Mouse (Mus musculus) neural tube, embryonic 15.5 days (tissue): ENCODE data around the gene Shbg. TPM values are rescaled to one million over a fixed set of nuclear protein-coding genes. Genes with fewer than 3 reads are reported as not detected.

Experiments used
- ATAC-seq: fragments of 200-750 bp; cut with Nextera tagmentation; 2 replicates; pipeline ENCODE4 v1.8.0; 2017; ENCODE audit warnings: mild to moderate bottlenecking, moderate TSS enrichment, moderate library complexity; ENCODE audit not compliant: low FRiP score
- H3K27ac ChIP-seq: fragments of 300-500 bp; sonication (generic); replicated peaks from 2 replicates; pipeline ENCODE4 v1.5.1; 2015; ENCODE audit warnings: mild to moderate bottlenecking, inconsistent platforms
- H3K27me3 ChIP-seq: fragments of 300-500 bp; sonication (generic); replicated peaks from 2 replicates; pipeline ENCODE4 v1.6.1; 2015; ENCODE audit warnings: inconsistent platforms
- H3K36me3 ChIP-seq: fragments of 300-500 bp; sonication (generic); 2 replicates; pipeline ENCODE4 v1.6.1; 2015; ENCODE audit warnings: inconsistent platforms
- H3K4me1 ChIP-seq: fragments of 300-500 bp; sonication (generic); 2 replicates; pipeline ENCODE4 v1.6.1; 2015; ENCODE audit warnings: inconsistent platforms
- H3K4me2 ChIP-seq: fragments of 300-500 bp; sonication (generic); 2 replicates; pipeline ENCODE4 v1.6.1; 2015; ENCODE audit warnings: inconsistent platforms, mild to moderate bottlenecking, moderate library complexity
- H3K4me3 ChIP-seq: fragments of 300-500 bp; sonication (generic); replicated peaks from 2 replicates; pipeline ENCODE4 v1.5.1; 2015; ENCODE audit warnings: mild to moderate bottlenecking, inconsistent platforms
- H3K9ac ChIP-seq: fragments of 300-500 bp; sonication (generic); replicated peaks from 2 replicates; pipeline ENCODE4 v1.6.1; 2015; ENCODE audit warnings: mild to moderate bottlenecking, inconsistent platforms
- H3K9me3 ChIP-seq: fragments of 300-500 bp; sonication (generic); replicated peaks from 2 replicates; pipeline ENCODE4 v1.6.1; 2016; ENCODE audit warnings: inconsistent platforms
- WGBS: fragments of 180-500 bp; shearing (Covaris S2); methylation state at CpG from one replicate; pipeline ENCODE4 v1.1.7; 2015; ENCODE audit warnings: mixed read lengths; 5-methylcytosine and 5-hydroxymethylcytosine counted together
- microRNA counts: library from miRNA; unstranded; fragments of <30 nt; microRNA quantifications from one replicate; lab custom pipeline; 2016
- microRNA-seq: library from miRNA; unstranded; fragments of <30 nt; microRNA quantifications from one replicate; pipeline ENCODE4, GENCODE M21; 2017
- polyA plus RNA-seq: library from polyadenylated mRNA; unstranded; fragments of >200 nt; fragmentation: Nextera tagmentation; extraction: Ambion mirVana; gene quantifications from 2 replicates; pipeline ENCODE4 v1.2.1, GENCODE M21; 2015

The Shbg gene
- polyA plus RNA-seq, 1 experiment from 2014 or later, result not detected

GRCm38 (mm10) chr11:69580572-69581146, 37.0 kb downstream of the Shbg start:
- no peaks in the 10 kb centered on the region for H3K27me3 ChIP-seq
- H3K9me3 ChIP-seq, result no peaks in the 10 kb centered on the region
- H3K27ac ChIP-seq, result peak overlapping the region; percentile 96
- ATAC-seq, result peak; percentile 9; the same call in 1 of the 2 replicates
- H3K4me3 ChIP-seq, result peak overlapping the region; percentile 83
- H3K4me2 ChIP-seq, result peak overlapping the region; percentile 90
- H3K9ac ChIP-seq, result peak overlapping the region; percentile 75
- WGBS, result under 1% methylated on average over 25 of the region's 25 CpGs
- H3K4me1 ChIP-seq, result peaks cover 47% of the 10 kb centered on the region
- no peaks in the 10 kb centered on the region for H3K36me3 ChIP-seq

DNA sequence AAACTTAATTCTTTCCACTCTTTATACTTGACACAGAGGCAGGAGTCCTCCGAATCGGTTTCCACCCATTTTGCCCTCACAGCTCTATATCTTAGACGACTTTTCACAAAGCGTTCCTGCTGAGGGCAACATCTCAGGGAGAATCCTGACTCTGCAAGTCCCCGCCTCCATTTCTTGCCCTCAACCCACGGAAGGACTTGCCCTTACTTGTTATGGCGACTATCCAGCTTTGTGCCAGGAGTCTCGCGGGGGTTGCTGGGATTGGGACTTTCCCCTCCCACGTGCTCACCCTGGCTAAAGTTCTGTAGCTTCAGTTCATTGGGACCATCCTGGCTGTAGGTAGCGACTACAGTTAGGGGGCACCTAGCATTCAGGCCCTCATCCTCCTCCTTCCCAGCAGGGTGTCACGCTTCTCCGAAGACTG, 37.6 kb downstream of the Shbg start, which contains the start of the genes Wrap53 and Trp53:
Gene Wrap53, minus strand, starts transcription at position 165 of the 424 bp plus-strand sequence.
Gene Trp53, plus strand, starts transcription at position 269 of the 424 bp plus-strand sequence.
- Histone ChIP-seq H3K36me3 (no peaks in the 10 kb centered on the region), H3K4me2 (peak within 1 kb of the TSS; percentile 90), H3K9me3 (no peaks in the 10 kb centered on the region), H3K4me1 (peaks cover 53% of the 10 kb centered on the region), H3K9ac (peak within 1 kb of the TSS; percentile 77), H3K27me3 (no peaks in the 10 kb centered on the region), H3K27ac (peak within 1 kb of the TSS; percentile 96), H3K4me3 (peak within 1 kb of the TSS; percentile 83)
- ATAC-seq, result peak; percentile 72
- 0% methylated on average over 13 of the region's 13 CpGs for WGBS

GRCm38 (mm10) chr11:69579128-69580017, 38.3 kb downstream of the Shbg start:
- peaks cover 58% of the 10 kb centered on the region for H3K4me1 ChIP-seq
- peak overlapping the region; percentile 77 for H3K9ac ChIP-seq
- WGBS, result 2% methylated on average over 39 of the region's 39 CpGs
- no peaks in the 10 kb centered on the region for H3K9me3 ChIP-seq
- ATAC-seq, result peak; percentile 91
- peak overlapping the region; percentile 83 for H3K4me3 ChIP-seq
- H3K27me3 ChIP-seq, result no peaks in the 10 kb centered on the region
- peaks cover 3% of the 10 kb centered on the region; the same call in 1 of the 2 replicates for H3K36me3 ChIP-seq
- peak overlapping the region; percentile 96 for H3K27ac ChIP-seq
- H3K4me2 ChIP-seq, result peak overlapping the region; percentile 90

GRCm38 (mm10) chr11:69578301-69578700, 39.4 kb downstream of the Shbg start:
- WGBS, result 18% methylated on average over 15 of the region's 15 CpGs
- H3K4me3 ChIP-seq, result peak overlapping the region; percentile 83
- H3K4me2 ChIP-seq, result peak overlapping the region; percentile 90
- H3K4me1 ChIP-seq, result peaks cover 58% of the 10 kb centered on the region
- peaks cover 3% of the 10 kb centered on the region; the same call in 1 of the 2 replicates for H3K36me3 ChIP-seq
- H3K27me3 ChIP-seq, result no peaks in the 10 kb centered on the region
- H3K27ac ChIP-seq, result no peak overlapping the region; the same call in 1 of the 2 replicates
- H3K9ac ChIP-seq, result peak overlapping the region; percentile 77
- ATAC-seq, result no peak
- no peaks in the 10 kb centered on the region for H3K9me3 ChIP-seq

GRCm38 (mm10) chr11:69576307-69576706, 41.4 kb downstream of the Shbg start:
- H3K4me1 ChIP-seq, result peaks cover 43% of the 10 kb centered on the region
- H3K9ac ChIP-seq, result no peak overlapping the region
- H3K4me2 ChIP-seq, result no peak overlapping the region
- H3K27ac ChIP-seq, result no peak overlapping the region
- peaks cover 12% of the 10 kb centered on the region for H3K36me3 ChIP-seq
- no peak overlapping the region for H3K4me3 ChIP-seq
- no peaks in the 10 kb centered on the region for H3K9me3 ChIP-seq
- 79% methylated on average over 5 of the region's 5 CpGs for WGBS
- no peak for ATAC-seq
- no peaks in the 10 kb centered on the region for H3K27me3 ChIP-seq

DNA sequence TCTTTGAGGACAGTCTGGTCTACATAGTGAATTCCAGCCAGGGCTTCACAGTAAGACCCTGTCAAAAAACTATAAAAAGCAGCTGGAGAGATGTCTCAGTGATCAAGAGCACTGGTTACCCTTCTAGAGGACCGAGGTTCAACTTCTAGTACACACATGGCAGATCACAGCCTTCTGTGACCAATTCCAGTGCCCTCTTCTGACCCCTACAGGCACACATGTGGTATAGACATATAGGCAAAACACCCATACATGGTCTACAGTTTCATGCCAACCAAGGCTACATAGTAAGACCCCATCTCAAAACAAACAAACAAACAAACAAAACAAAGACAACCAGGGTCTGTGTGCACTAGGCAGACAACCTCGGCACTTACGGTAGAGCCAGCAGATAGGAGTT, 42.5 kb downstream of the Shbg start:
- no peak overlapping the region for H3K9ac ChIP-seq
- WGBS, result 72% methylated on average over 3 of the region's 3 CpGs

GRCm38 (mm10) chr11:69565131-69565530, 52.6 kb downstream of the Shbg start:
- peaks cover 24% of the 10 kb centered on the region for H3K36me3 ChIP-seq
- no peak overlapping the region for H3K4me2 ChIP-seq
- WGBS, result 88% methylated on average over 8 of the region's 8 CpGs
- H3K9ac ChIP-seq, result no peak overlapping the region
- H3K4me1 ChIP-seq, result peaks cover 19% of the 10 kb centered on the region
- H3K27ac ChIP-seq, result no peak overlapping the region
- no peak for ATAC-seq
- H3K4me3 ChIP-seq, result no peak overlapping the region
- no peaks in the 10 kb centered on the region for H3K27me3 ChIP-seq
- no peaks in the 10 kb centered on the region for H3K9me3 ChIP-seq

More for the DNA sequence above, 42.5 kb downstream of the Shbg start:
- Histone ChIP-seq H3K36me3 (peaks cover 23% of the 10 kb centered on the region), H3K9me3 (no peaks in the 10 kb centered on the region), H3K27ac (no peak overlapping the region), H3K4me2 (no peak overlapping the region), H3K4me1 (peaks cover 43% of the 10 kb centered on the region), H3K27me3 (no peaks in the 10 kb centered on the region), H3K4me3 (no peak overlapping the region)
- no peak for ATAC-seq

MicroRNAs encoded within 50 kb of the gene (microRNA counts, 519-probe panel; counts per million panel counts)
- microRNA mmu-miR-1934 (lab: Ali Mortazavi, UCI) (not detected), microRNA mmu-miR-467f (lab: Ali Mortazavi, UCI) (2,296 counts per million, percentile 51 among the panel's probes with 10 or more counts)

Small RNA genes within 50 kb of the gene (microRNA-seq; reads per million reads assigned to microRNA genes)
- 1.6 reads per million for gene Mir1934
- not detected for gene Mir467f

Other genes with a start within 250 kb of the Shbg start
- 70.6 and 76.1 TPM in 2 replicates for gene Chd3, start 248.5 kb downstream of the Shbg start, polyA plus RNA-seq
- gene Naa38, start 222.4 kb downstream of the Shbg start, polyA plus RNA-seq, result 130 and 132 TPM in 2 replicates
- gene Cyb5d1, start 222.3 kb downstream of the Shbg start, polyA plus RNA-seq, result 29.7 and 31.5 TPM in 2 replicates
- 6.2 and 9.1 TPM in 2 replicates for gene Tmem88, start 219.7 kb downstream of the Shbg start, polyA plus RNA-seq
- gene Kdm6b, start 204.2 kb downstream of the Shbg start, polyA plus RNA-seq, result 29.4 and 32.6 TPM in 2 replicates
- 3.1 and 3.5 TPM in 2 replicates for gene Dnah2, start 68.8 kb downstream of the Shbg start, polyA plus RNA-seq
- gene Efnb3, start 57.7 kb downstream of the Shbg start, polyA plus RNA-seq, result 113 and 126 TPM in 2 replicates
- gene Wrap53, start 37.6 kb downstream of the Shbg start, polyA plus RNA-seq, result 18.1 and 18.8 TPM in 2 replicates
- 51.8 and 85.1 TPM in 2 replicates for gene Trp53, start 37.5 kb downstream of the Shbg start, polyA plus RNA-seq
- 76.7 and 77.0 TPM in 2 replicates for gene Atp1b2, start 12.0 kb downstream of the Shbg start, polyA plus RNA-seq
- 22.0 and 24.7 TPM in 2 replicates for gene Sat2, start 4.1 kb upstream of the Shbg start, polyA plus RNA-seq
- gene Fxr2, start 15.1 kb upstream of the Shbg start, polyA plus RNA-seq, result 32.5 and 38.7 TPM in 2 replicates
- gene Sox15, start 37.4 kb upstream of the Shbg start, polyA plus RNA-seq, result not detected in 2 replicates
- gene Mpdu1, start 44.7 kb upstream of the Shbg start, polyA plus RNA-seq, result 95.1 and 101 TPM in 2 replicates
- 9.0 and 13.0 TPM in 2 replicates for gene Cd68, start 48.2 kb upstream of the Shbg start, polyA plus RNA-seq
- 437 and 477 TPM in 2 replicates for gene Eif4a1, start 54.5 kb upstream of the Shbg start, polyA plus RNA-seq
- 90.8 and 109 TPM in 2 replicates for gene Senp3, start 64.2 kb upstream of the Shbg start, polyA plus RNA-seq
- gene Tnfsf13, start 67.9 kb upstream of the Shbg start, polyA plus RNA-seq, result 0.19 and 0.43 TPM in 2 replicates
- 4.1 and 5.3 TPM in 2 replicates for gene Tnfsf12, start 77.9 kb upstream of the Shbg start, polyA plus RNA-seq
- 1.8 and 2.3 TPM in 2 replicates for gene Tnfsfm13, start 78.2 kb upstream of the Shbg start, polyA plus RNA-seq
- 13.2 and 18.7 TPM in 2 replicates for gene Polr2a, start 140.7 kb upstream of the Shbg start, polyA plus RNA-seq
- 0.19 TPM in 1 of 2 replicates, not detected in the other for gene Slc35g3, start 144.1 kb upstream of the Shbg start, polyA plus RNA-seq
- 4.7 and 5.3 TPM in 2 replicates for gene Zbtb4, start 148.0 kb upstream of the Shbg start, polyA plus RNA-seq
- 2.1 and 3.0 TPM in 2 replicates for gene Chrnb1, start 178.0 kb upstream of the Shbg start, polyA plus RNA-seq
- gene Fgf11, start 184.0 kb upstream of the Shbg start, polyA plus RNA-seq, result 8.5 and 8.7 TPM in 2 replicates
- gene Tmem102, start 187.7 kb upstream of the Shbg start, polyA plus RNA-seq, result 1.1 and 4.2 TPM in 2 replicates
- not detected in 2 replicates for gene Gm39566, start 197.4 kb upstream of the Shbg start, polyA plus RNA-seq
- not detected in 2 replicates for gene Spem2, start 200.6 kb upstream of the Shbg start, polyA plus RNA-seq
- 0.29 and 0.34 TPM in 2 replicates for gene Spem1, start 204.3 kb upstream of the Shbg start, polyA plus RNA-seq
- 19.4 and 21.4 TPM in 2 replicates for gene Nlgn2, start 219.9 kb upstream of the Shbg start, polyA plus RNA-seq
- gene Tmem256, start 220.6 kb upstream of the Shbg start, polyA plus RNA-seq, result 368 and 430 TPM in 2 replicates
- gene Plscr3, start 228.5 kb upstream of the Shbg start, polyA plus RNA-seq, result 44.3 and 53.1 TPM in 2 replicates
- gene Tnk1, start 240.8 kb upstream of the Shbg start, polyA plus RNA-seq, result 0.19 and 1.9 TPM in 2 replicates